Mouse (Mus musculus): ENCODE results near the gene Letmd1. TPM values are rescaled to one million over a fixed set of nuclear protein-coding genes. Genes with fewer than 3 reads are reported as not detected.
A peak's percentile ranks its signal among the peaks of the same experiment; 100 is the strongest.

Letmd1 gene
- total RNA-seq, 1 experiment: 11.2 TPM

- Histone ChIP-seq H3K9ac (ENCODE audit: insufficient read depth, low read depth, low read length, poor library complexity, severe bottlenecking) (no peak overlapping the region), H3K4me3 (ENCODE audit: insufficient read depth in 1 of 2, low read depth in 1 of 2, low read length in 2 of 2, poor library complexity in 1 of 2, severe bottlenecking in 1 of 2) (no peak overlapping the region), H3K27ac (ENCODE audit: insufficient read depth, low read depth, low read length, poor library complexity, severe bottlenecking) (no peak overlapping the region), H3K4me1 (ENCODE audit: control insufficient read depth in 2 of 2, insufficient read depth in 2 of 2, low read length in 2 of 2, poor library complexity in 1 of 2) (no peaks in the 10 kb centered on the region; a peak in 2 of 4 replicates), H3K9me3 (ENCODE audit: control insufficient read depth, insufficient read depth, low read depth, low read length) (no peaks in the 10 kb centered on the region), H3K36me3 (ENCODE audit: control insufficient read depth, insufficient read depth, low read length, poor library complexity, severe bottlenecking) (no peaks in the 10 kb centered on the region)
- TF ChIP-seq MAFK (IDR thresholded peaks at IDR 0.05; ENCODE audit: insufficient read depth, low read depth, low read length) (no peak), HCFC1 (IDR thresholded peaks at IDR 0.05; ENCODE audit: borderline replicate concordance, insufficient read depth, low read length) (no peak), ZNF384 (IDR thresholded peaks at IDR 0.05; ENCODE audit: low read depth, low read length) (no peak), CHD2 (IDR thresholded peaks at IDR 0.05; ENCODE audit: low read depth, low read length) (no peak), ZC3H11A (IDR thresholded peaks at IDR 0.05; ENCODE audit: borderline replicate concordance, low read depth, low read length) (no peak)
- DNase-seq (ENCODE audit: low read depth, low spot score): no peak
- in situ Hi-C loops (cut with MboI; ENCODE audit: low sequenced_read_pairs in 2 of 2, unreplicated experiment in 2 of 2): no loop called here
Measured at GRCm38 (mm10) chr15:100436518-100436917, 32.3 kb upstream of the Letmd1 start.

DNA sequence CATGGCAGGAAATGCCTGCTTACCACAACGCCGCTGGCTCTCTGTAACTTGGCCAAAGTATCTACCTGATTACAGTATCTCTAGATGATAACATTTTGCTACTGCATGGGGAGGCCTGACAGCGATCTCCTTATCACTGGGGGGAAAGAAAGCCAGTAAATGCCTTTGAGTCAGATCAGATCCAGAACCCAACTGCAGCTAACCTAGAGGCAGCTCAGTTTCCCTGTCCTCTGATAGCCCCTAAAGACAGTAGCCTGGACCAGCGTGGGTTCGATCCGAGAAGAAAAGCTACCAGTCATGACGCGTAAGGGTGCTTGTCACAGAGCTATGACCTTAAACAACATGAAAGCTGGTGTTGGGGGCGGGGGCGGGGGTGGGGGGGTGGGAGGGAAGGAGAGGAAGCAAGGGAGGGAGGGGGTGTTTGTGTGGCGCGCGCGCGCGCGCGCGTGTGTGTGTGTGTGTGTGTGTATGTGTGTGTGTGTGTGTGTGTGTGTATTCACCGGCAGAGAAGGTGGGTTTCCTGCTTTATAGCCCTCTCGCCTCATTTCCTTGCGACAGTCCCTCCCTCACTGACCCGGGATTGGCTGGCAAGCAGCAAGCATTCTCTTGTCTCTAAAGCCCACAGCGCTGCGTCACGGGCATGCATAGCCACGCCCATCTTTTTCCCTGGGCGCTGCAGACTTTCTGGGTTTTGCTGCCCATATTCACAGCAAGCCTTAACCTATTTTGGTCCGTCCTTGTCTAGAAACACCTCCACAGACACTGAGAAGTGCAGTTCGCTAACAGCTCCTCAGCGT is 25.5 kb upstream of the Letmd1 start:
- H3K9me3 ChIP-seq (ENCODE audit: control insufficient read depth, insufficient read depth, low read depth, low read length): no peaks in the 10 kb centered on the region
- no peak for DNase-seq (ENCODE audit: low read depth, low spot score)
- in situ Hi-C loops (cut with MboI; ENCODE audit: low sequenced_read_pairs in 2 of 2, unreplicated experiment in 2 of 2): no loop called here
- H3K27ac ChIP-seq (ENCODE audit: insufficient read depth, low read depth, low read length, poor library complexity, severe bottlenecking): no peak overlapping the region
- peak overlapping the region in 1 of 2 experiments; percentile 43; a peak in 2 of 4 replicates for H3K4me3 ChIP-seq (ENCODE audit: insufficient read depth in 1 of 2, low read depth in 1 of 2, low read length in 2 of 2, poor library complexity in 1 of 2, severe bottlenecking in 1 of 2)
- 0 out of 2 replicates have a peak overlapping the region, but pooled peaks have one; percentile 0 for H3K9ac ChIP-seq (ENCODE audit: insufficient read depth, low read depth, low read length, poor library complexity, severe bottlenecking)
- TF ChIP-seq CHD2 (IDR thresholded peaks at IDR 0.05; ENCODE audit: low read depth, low read length): no peak
- no peak for TF ChIP-seq ZC3H11A (IDR thresholded peaks at IDR 0.05; ENCODE audit: borderline replicate concordance, low read depth, low read length)
- TF ChIP-seq HCFC1 (IDR thresholded peaks at IDR 0.05; ENCODE audit: borderline replicate concordance, insufficient read depth, low read length): no peak
- H3K4me1 ChIP-seq (ENCODE audit: control insufficient read depth in 2 of 2, insufficient read depth in 2 of 2, low read length in 2 of 2, poor library complexity in 1 of 2): peaks cover 0 to 2% of the 10 kb centered on the region in 2 experiments; a peak in 2 of 4 replicates
- no peaks in the 10 kb centered on the region for H3K36me3 ChIP-seq (ENCODE audit: control insufficient read depth, insufficient read depth, low read length, poor library complexity, severe bottlenecking)

DNA sequence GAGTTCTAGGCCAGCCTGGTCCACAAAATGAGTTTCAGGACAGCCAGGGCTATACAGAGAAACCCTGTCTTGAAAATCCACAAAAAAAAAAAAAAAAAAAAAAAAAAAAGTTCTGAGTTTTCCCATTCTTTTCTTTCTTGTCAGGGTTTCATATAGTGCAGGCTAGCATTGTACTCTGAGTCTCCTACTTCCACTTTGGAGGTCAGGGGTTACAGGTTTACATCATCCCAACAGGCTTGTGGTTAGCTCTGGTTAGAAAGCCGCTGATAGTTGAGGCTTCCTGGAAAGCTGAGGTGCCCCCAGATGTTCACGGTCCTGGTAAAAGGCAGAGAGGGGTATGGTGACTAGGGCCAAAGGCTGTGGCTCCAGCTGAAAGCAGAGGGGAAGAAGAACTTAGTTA is 21.9 kb upstream of the Letmd1 start:
- TF ChIP-seq HCFC1 (IDR thresholded peaks at IDR 0.05; ENCODE audit: borderline replicate concordance, insufficient read depth, low read length) (no peak), ZC3H11A (IDR thresholded peaks at IDR 0.05; ENCODE audit: borderline replicate concordance, low read depth, low read length) (no peak), CHD2 (IDR thresholded peaks at IDR 0.05; ENCODE audit: low read depth, low read length) (no peak), MAFK (IDR thresholded peaks at IDR 0.05; ENCODE audit: insufficient read depth, low read depth, low read length) (no peak), ZNF384 (IDR thresholded peaks at IDR 0.05; ENCODE audit: low read depth, low read length) (no peak)
- no peaks in the 10 kb centered on the region for H3K9me3 ChIP-seq (ENCODE audit: control insufficient read depth, insufficient read depth, low read depth, low read length)
- no peaks in the 10 kb centered on the region for H3K36me3 ChIP-seq (ENCODE audit: control insufficient read depth, insufficient read depth, low read length, poor library complexity, severe bottlenecking)
- DNase-seq (ENCODE audit: low read depth, low spot score): no peak
- in situ Hi-C loops (cut with MboI; ENCODE audit: low sequenced_read_pairs in 2 of 2, unreplicated experiment in 2 of 2): no loop called here
- H3K4me1 ChIP-seq (ENCODE audit: control insufficient read depth in 2 of 2, insufficient read depth in 2 of 2, low read length in 2 of 2, poor library complexity in 1 of 2): 0 out of 4 replicates have a peak, but pooled peaks cover 0 to 2% of the 10 kb centered on the region in 2 experiments
- H3K9ac ChIP-seq (ENCODE audit: insufficient read depth, low read depth, low read length, poor library complexity, severe bottlenecking): no peak overlapping the region
- no peak overlapping the region for H3K4me3 ChIP-seq (ENCODE audit: insufficient read depth in 1 of 2, low read depth in 1 of 2, low read length in 2 of 2, poor library complexity in 1 of 2, severe bottlenecking in 1 of 2)
- no peak overlapping the region for H3K27ac ChIP-seq (ENCODE audit: insufficient read depth, low read depth, low read length, poor library complexity, severe bottlenecking)

DNA sequence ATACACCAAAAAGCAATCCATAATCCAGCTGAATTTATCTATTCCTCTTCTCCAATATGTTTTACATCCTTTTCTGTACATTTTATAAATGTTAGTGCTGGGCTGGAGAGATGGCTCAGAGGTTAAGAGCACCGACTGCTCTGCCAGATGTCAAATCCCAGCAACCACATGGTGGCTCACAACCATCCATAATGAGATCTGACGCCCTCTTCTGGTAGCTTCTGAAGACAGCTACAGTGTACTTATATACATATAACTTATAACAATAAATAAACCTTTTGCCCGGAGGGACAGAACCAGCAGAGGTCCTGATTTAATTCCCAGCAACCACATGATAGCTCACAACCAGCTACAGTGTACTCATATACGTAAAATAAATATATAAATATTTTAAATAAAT is 20.3 kb upstream of the Letmd1 start:
- H3K4me1 ChIP-seq (ENCODE audit: control insufficient read depth in 2 of 2, insufficient read depth in 2 of 2, low read length in 2 of 2, poor library complexity in 1 of 2): peaks cover 0 to 3% of the 10 kb centered on the region in 2 experiments; a peak in 1 of 4 replicates
- in situ Hi-C loops (cut with MboI; ENCODE audit: low sequenced_read_pairs in 2 of 2, unreplicated experiment in 2 of 2): no loop called here
- TF ChIP-seq CHD2 (IDR thresholded peaks at IDR 0.05; ENCODE audit: low read depth, low read length): no peak
- TF ChIP-seq HCFC1 (IDR thresholded peaks at IDR 0.05; ENCODE audit: borderline replicate concordance, insufficient read depth, low read length): no peak
- TF ChIP-seq ZC3H11A (IDR thresholded peaks at IDR 0.05; ENCODE audit: borderline replicate concordance, low read depth, low read length): no peak
- no peak for TF ChIP-seq MAFK (IDR thresholded peaks at IDR 0.05; ENCODE audit: insufficient read depth, low read depth, low read length)
- TF ChIP-seq ZNF384 (IDR thresholded peaks at IDR 0.05; ENCODE audit: low read depth, low read length): no peak
- no peak for DNase-seq (ENCODE audit: low read depth, low spot score)
- no peak overlapping the region for H3K4me3 ChIP-seq (ENCODE audit: insufficient read depth in 1 of 2, low read depth in 1 of 2, low read length in 2 of 2, poor library complexity in 1 of 2, severe bottlenecking in 1 of 2)
- no peaks in the 10 kb centered on the region for H3K9me3 ChIP-seq (ENCODE audit: control insufficient read depth, insufficient read depth, low read depth, low read length)
- H3K36me3 ChIP-seq (ENCODE audit: control insufficient read depth, insufficient read depth, low read length, poor library complexity, severe bottlenecking): no peaks in the 10 kb centered on the region
- no peak overlapping the region for H3K9ac ChIP-seq (ENCODE audit: insufficient read depth, low read depth, low read length, poor library complexity, severe bottlenecking)
- H3K27ac ChIP-seq (ENCODE audit: insufficient read depth, low read depth, low read length, poor library complexity, severe bottlenecking): no peak overlapping the region
